Mouse (Mus musculus) right cerebral cortex, adult 18-20 months (tissue): ENCODE data around the gene Cebpb.

ENCODE experiments used
- DNase-seq: peaks from one replicate; pipeline ENCODE4 v3.0.0; 2022; ENCODE audit warnings: mixed read lengths

The Cebpb gene

DNA sequence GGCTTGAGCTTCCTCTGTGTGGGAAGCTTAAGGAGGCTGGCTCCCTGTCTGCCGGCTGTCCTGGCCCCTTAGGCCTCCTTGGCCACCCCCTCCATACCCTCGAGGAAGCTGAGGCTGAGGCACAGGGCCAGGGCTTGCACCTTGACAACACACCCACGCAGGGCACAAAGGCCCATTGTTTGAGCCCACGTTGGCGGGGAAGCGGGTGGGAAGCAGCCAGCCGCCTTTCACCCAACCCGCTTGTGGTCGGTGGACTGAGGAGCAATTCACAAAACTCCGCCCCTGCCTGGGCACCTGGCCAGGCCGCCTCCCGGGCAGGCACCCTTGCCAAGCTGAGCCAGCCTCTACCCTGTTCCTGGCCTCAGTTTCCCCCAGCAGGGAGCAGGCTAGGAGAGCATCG, 38.4 kb downstream of the Cebpb start:
- peak; percentile 46 for DNase-seq

DNA sequence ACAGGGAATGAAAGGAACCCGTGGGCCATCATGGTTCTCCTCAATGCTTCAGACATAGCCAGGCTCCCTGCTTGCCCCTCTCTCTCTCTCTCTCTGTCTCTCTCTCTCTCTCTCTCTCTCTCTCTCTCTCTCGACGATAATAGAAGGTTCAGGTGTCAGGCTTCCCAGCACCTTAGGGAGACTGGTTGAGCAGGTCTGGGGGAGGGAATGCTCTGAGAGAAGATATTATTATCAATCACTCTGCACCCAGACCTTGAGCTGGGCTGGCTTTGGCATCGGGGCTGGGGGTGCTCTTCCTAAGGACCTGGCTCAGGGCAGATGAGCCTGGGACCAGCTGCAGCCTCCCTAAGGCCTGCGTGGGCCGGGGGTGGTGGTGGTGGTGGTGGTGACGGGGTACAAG, 41.3 kb downstream of the Cebpb start:
- no peak for DNase-seq

DNA sequence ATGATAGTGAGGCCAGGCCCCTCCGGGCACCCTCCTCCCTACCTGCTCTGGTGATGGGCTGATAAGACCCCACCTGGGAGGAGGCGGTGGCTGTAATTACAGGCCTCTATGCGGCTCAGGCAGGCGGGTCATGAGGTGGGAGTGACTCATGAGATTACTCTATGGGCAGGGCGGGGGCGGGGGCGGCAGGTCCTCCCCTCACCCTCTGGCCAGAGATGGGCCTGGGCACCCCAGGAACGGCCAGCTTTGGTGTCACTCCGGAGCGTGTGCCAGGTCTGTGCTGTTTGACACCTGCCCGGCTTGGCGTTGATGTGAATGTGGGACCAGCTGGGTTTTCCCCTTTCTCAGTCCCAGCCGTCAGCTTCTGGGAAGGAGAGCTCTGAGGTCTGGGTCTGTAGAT, 42.4 kb downstream of the Cebpb start:
- DNase-seq: no peak

DNA sequence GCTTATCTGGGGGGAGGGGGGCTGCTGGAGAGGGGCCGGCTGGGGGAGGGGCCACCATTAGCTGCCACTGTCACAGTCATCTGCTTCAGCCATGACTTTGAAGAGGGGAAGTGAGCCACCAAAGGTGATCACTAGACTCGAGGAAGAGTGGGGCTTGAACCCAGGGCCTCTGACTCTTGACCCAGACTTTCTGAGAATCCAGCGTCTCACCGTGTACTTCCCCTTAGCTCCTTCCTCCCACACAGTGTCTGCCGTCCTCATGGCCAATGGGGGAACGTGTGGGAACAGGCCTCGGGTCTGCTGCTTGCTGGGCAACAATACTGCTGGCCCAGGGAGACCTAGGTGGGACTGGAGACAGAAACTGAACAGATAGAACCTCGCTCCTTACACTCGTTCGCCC, 46.1 kb downstream of the Cebpb start:
- no peak for DNase-seq

DNA sequence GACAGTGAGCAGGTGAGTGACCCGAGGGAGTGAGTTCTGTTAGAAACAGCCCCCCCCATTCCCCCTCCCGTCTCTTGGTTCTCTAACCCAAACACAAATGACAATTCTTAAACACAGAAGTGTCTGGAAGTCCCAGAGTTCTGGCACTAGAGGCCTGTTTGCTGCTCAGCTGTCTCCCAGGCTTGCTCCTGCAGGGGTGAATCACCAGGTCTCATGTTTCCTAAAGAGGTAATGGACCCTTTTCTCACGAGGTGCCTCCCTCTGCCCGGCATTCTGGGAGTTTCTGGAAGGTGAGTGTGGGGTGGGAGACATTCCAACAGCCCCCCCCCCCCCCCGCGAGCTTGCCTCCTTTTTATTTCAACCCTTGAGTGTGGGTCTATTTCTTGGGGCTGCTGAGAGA, 50.3 kb downstream of the Cebpb start:
- DNase-seq: no peak
